Mouse (Mus musculus) CH12.LX (cell line): ENCODE measurements around the gene Gen1. TPM values are rescaled to one million over a fixed set of nuclear protein-coding genes. Genes with fewer than 3 reads are reported as not detected.

Experiments used
- DNase-seq: peaks from one replicate; pipeline ENCODE4 v3.0.0-alpha.2; 2013; ENCODE audit errors: extremely low read depth
- H3K27ac ChIP-seq: 2 replicates; pipeline ENCODE4 v1.5.1; 2012; ENCODE audit warnings: low read depth, mild to moderate bottlenecking, control low read depth, moderate library complexity; ENCODE audit not compliant: insufficient read depth
- H3K27me3 ChIP-seq: replicated peaks from 2 replicates; pipeline ENCODE3; 2012; ENCODE audit warnings: inconsistent platforms
- H3K36me3 ChIP-seq, 2 experiments: replicated peaks in 1 of 2; 2 replicates each; pipeline versions ENCODE3 to v1.6.1; 2012; ENCODE audit warnings: inconsistent platforms in 1 of 2, low read length in 1 of 2, mild to moderate bottlenecking in 1 of 2, mixed read lengths in 1 of 2, moderate library complexity in 1 of 2; ENCODE audit not compliant: control insufficient read depth in 1 of 2, insufficient read depth in 1 of 2
- H3K4me1 ChIP-seq, 2 experiments: 2 replicates each; pipeline ENCODE4 v1.6.1; 2012; ENCODE audit warnings: inconsistent platforms in 1 of 2, moderate library complexity in 1 of 2; ENCODE audit not compliant: insufficient read depth in 2 of 2, control insufficient read depth in 1 of 2
- H3K4me2 ChIP-seq: 2 replicates; pipeline ENCODE4 v1.6.1; 2012; ENCODE audit warnings: low read depth, mild to moderate bottlenecking, control low read depth; ENCODE audit not compliant: poor library complexity, insufficient read depth, severe bottlenecking
- H3K4me3 ChIP-seq, 3 experiments: fragments of 150-350 bp in 1 of 3; sonication (generic) in 1 of 3; replicated peaks in 1 of 3; 2 replicates each; pipeline versions ENCODE3 to v1.5.1; 2011 to 2012; ENCODE audit warnings: low read depth in 2 of 3, low read length in 2 of 3, mild to moderate bottlenecking in 2 of 3, moderate library complexity in 2 of 3, control low read depth in 1 of 3, improper control_type of control experiment in 1 of 3, inconsistent platforms in 1 of 3, mixed read lengths in 1 of 3; ENCODE audit not compliant: poor library complexity in 1 of 3
- H3K79me2 ChIP-seq: replicated peaks from 2 replicates; pipeline ENCODE4 v1.6.1; 2012; ENCODE audit warnings: mild to moderate bottlenecking, moderate library complexity; ENCODE audit not compliant: control insufficient read depth, poor library complexity, insufficient read depth, severe bottlenecking; ENCODE audit errors: extremely low read depth
- H3K9ac ChIP-seq: 2 replicates; pipeline ENCODE4 v1.6.1; 2012; ENCODE audit warnings: low read depth, mild to moderate bottlenecking, control low read depth, moderate library complexity; ENCODE audit not compliant: insufficient read depth
- H3K9me3 ChIP-seq: replicated peaks from 2 replicates; pipeline ENCODE3; 2012; ENCODE audit warnings: low read length, inconsistent platforms, mixed read lengths
- BHLHE40 ChIP-seq: IDR thresholded peaks from 2 replicates; pipeline ENCODE4 v1.6.1; 2011; ENCODE audit warnings: mild to moderate bottlenecking, low read depth, low read length, improper control_type of control experiment
- CHD1 ChIP-seq: IDR thresholded peaks from 2 replicates; pipeline ENCODE4 v1.6.1; 2012; ENCODE audit warnings: low read depth, low read length, improper control_type of control experiment, inconsistent platforms
- CHD2 ChIP-seq: IDR thresholded peaks from 2 replicates; pipeline ENCODE4 v1.6.1; 2011; ENCODE audit warnings: low read length, improper control_type of control experiment
- CTCF ChIP-seq, 2 experiments: IDR thresholded peaks in 1 of 2; conservative IDR thresholded peaks in 1 of 2; 2 replicates each; pipeline ENCODE4 v1.5.1; 2011 to 2012; ENCODE audit warnings: low read depth in 2 of 2, low read length in 2 of 2, improper control_type of control experiment in 1 of 2, inconsistent platforms in 1 of 2, mild to moderate bottlenecking in 1 of 2, moderate library complexity in 1 of 2
- E2F4 ChIP-seq: IDR thresholded peaks from 2 replicates; pipeline ENCODE4 v1.6.1; 2011; ENCODE audit warnings: low read depth, low read length, improper control_type of control experiment; ENCODE audit not compliant: insufficient replicate concordance
- ELF1 ChIP-seq: IDR thresholded peaks from 2 replicates; pipeline ENCODE4 v1.6.1; 2014; ENCODE audit warnings: low read depth, mild to moderate bottlenecking, inconsistent platforms, low read length, improper control_type of control experiment
- EP300 ChIP-seq: IDR thresholded peaks from 2 replicates; pipeline ENCODE4 v1.6.1; 2011; ENCODE audit warnings: low read length, improper control_type of control experiment
- ETS1 ChIP-seq: conservative IDR thresholded peaks from 2 replicates; pipeline ENCODE4 v1.6.1; 2012; ENCODE audit warnings: low read depth, mild to moderate bottlenecking, inconsistent platforms, low read length, improper control_type of control experiment, moderate library complexity
- GABPA ChIP-seq: IDR thresholded peaks from 2 replicates; pipeline ENCODE4 v1.6.1; 2012; ENCODE audit warnings: low read depth, low read length, improper control_type of control experiment, inconsistent platforms; ENCODE audit not compliant: insufficient replicate concordance
- HCFC1 ChIP-seq: IDR thresholded peaks from 2 replicates; pipeline ENCODE4 v1.6.1; 2012; ENCODE audit warnings: low read depth, mild to moderate bottlenecking, inconsistent platforms, low read length, improper control_type of control experiment
- IRF4 ChIP-seq: IDR thresholded peaks from 2 replicates; pipeline ENCODE4 v1.6.1; 2014; ENCODE audit warnings: low read depth, mild to moderate bottlenecking, inconsistent platforms, low read length, improper control_type of control experiment
- JUN ChIP-seq: IDR thresholded peaks from 2 replicates; pipeline ENCODE4 v1.6.1; 2011; ENCODE audit warnings: low read depth, mild to moderate bottlenecking, low read length, improper control_type of control experiment, moderate library complexity; ENCODE audit not compliant: insufficient read depth
- JUND ChIP-seq: conservative IDR thresholded peaks from 2 replicates; pipeline ENCODE4 v1.6.1; 2011; ENCODE audit warnings: low read depth, low read length, improper control_type of control experiment
- KAT2A ChIP-seq: IDR thresholded peaks from 2 replicates; pipeline ENCODE4 v1.6.1; 2012; ENCODE audit warnings: low read length, improper control_type of control experiment, inconsistent platforms; ENCODE audit not compliant: insufficient replicate concordance
- MAFK ChIP-seq: IDR thresholded peaks from 2 replicates; pipeline ENCODE4 v1.6.1; 2011; ENCODE audit warnings: low read length, improper control_type of control experiment; ENCODE audit not compliant: insufficient replicate concordance
- MAX ChIP-seq: IDR thresholded peaks from 2 replicates; pipeline ENCODE4 v1.6.1; 2011; ENCODE audit warnings: low read length, improper control_type of control experiment
- MAZ ChIP-seq: IDR thresholded peaks from 2 replicates; pipeline ENCODE4 v1.6.1; 2012; ENCODE audit warnings: low read depth, mild to moderate bottlenecking, inconsistent platforms, low read length, improper control_type of control experiment, moderate library complexity
- MEF2A ChIP-seq: IDR thresholded peaks from 2 replicates; pipeline ENCODE4 v1.6.1; 2014; ENCODE audit warnings: low read depth, mild to moderate bottlenecking, inconsistent platforms, low read length, improper control_type of control experiment, borderline replicate concordance
- MXI1 ChIP-seq: IDR thresholded peaks from 2 replicates; pipeline ENCODE4 v1.6.1; 2011; ENCODE audit warnings: mild to moderate bottlenecking, low read depth, low read length, improper control_type of control experiment
- MYC ChIP-seq: IDR thresholded peaks from 2 replicates; pipeline ENCODE4 v1.6.1; 2011; ENCODE audit warnings: low read depth, mild to moderate bottlenecking, improper control_type of control experiment, low read length
- NELFE ChIP-seq: IDR thresholded peaks from 2 replicates; pipeline ENCODE4 v1.6.1; 2011; ENCODE audit warnings: low read depth, low read length, improper control_type of control experiment
- NRF1 ChIP-seq: IDR thresholded peaks from 2 replicates; pipeline ENCODE4 v1.6.1; 2014; ENCODE audit warnings: low read depth, mild to moderate bottlenecking, inconsistent platforms, low read length, improper control_type of control experiment, moderate library complexity
- PAX5 ChIP-seq: IDR thresholded peaks from 2 replicates; pipeline ENCODE4 v1.6.1; 2012; ENCODE audit warnings: low read length, inconsistent platforms, mixed read lengths
- POLR2A ChIP-seq: IDR thresholded peaks from 2 replicates; pipeline ENCODE4 v1.6.1; 2011; ENCODE audit warnings: low read depth, mild to moderate bottlenecking, improper control_type of control experiment, low read length
- POLR2AphosphoS2 ChIP-seq: IDR thresholded peaks from 2 replicates; pipeline ENCODE4 v1.6.1; 2011; ENCODE audit warnings: low read depth, low read length, improper control_type of control experiment
- RAD21 ChIP-seq: IDR thresholded peaks from 2 replicates; pipeline ENCODE4 v1.6.1; 2011; ENCODE audit warnings: low read depth, mild to moderate bottlenecking, low read length, improper control_type of control experiment, moderate library complexity
- RCOR1 ChIP-seq: conservative IDR thresholded peaks from 2 replicates; pipeline ENCODE4 v1.6.1; 2012; ENCODE audit warnings: low read depth, mild to moderate bottlenecking, inconsistent platforms, low read length, improper control_type of control experiment
- SIN3A ChIP-seq: IDR thresholded peaks from 2 replicates; pipeline ENCODE4 v1.6.1; 2012; ENCODE audit warnings: low read length, improper control_type of control experiment, inconsistent platforms
- SMC3 ChIP-seq: IDR thresholded peaks from 2 replicates; pipeline ENCODE4 v1.6.1; 2011; ENCODE audit warnings: low read depth, low read length, improper control_type of control experiment
- TBP ChIP-seq: conservative IDR thresholded peaks from 2 replicates; pipeline ENCODE4 v1.6.1; 2011; ENCODE audit warnings: low read depth, low read length, improper control_type of control experiment
- TCF12 ChIP-seq: IDR thresholded peaks from 2 replicates; pipeline ENCODE4 v1.6.1; 2014; ENCODE audit warnings: low read depth, mild to moderate bottlenecking, inconsistent platforms, low read length, improper control_type of control experiment
- USF1 ChIP-seq: IDR thresholded peaks from 2 replicates; pipeline ENCODE4 v1.6.1; 2014; ENCODE audit warnings: low read depth, mild to moderate bottlenecking, inconsistent platforms, low read length, improper control_type of control experiment
- USF2 ChIP-seq: conservative IDR thresholded peaks from 2 replicates; pipeline ENCODE4 v1.6.1; 2011; ENCODE audit warnings: low read depth, low read length, improper control_type of control experiment
- ZC3H11A ChIP-seq: IDR thresholded peaks from 2 replicates; pipeline ENCODE4 v1.6.1; 2012; ENCODE audit warnings: low read depth, mild to moderate bottlenecking, inconsistent platforms, low read length, improper control_type of control experiment
- ZKSCAN1 ChIP-seq: IDR thresholded peaks from 2 replicates; pipeline ENCODE4 v1.6.1; 2012; ENCODE audit warnings: low read depth, inconsistent platforms, low read length, improper control_type of control experiment, borderline replicate concordance
- ZMIZ1 ChIP-seq: IDR thresholded peaks from 2 replicates; pipeline ENCODE4 v1.6.1; 2012; ENCODE audit warnings: low read depth, mild to moderate bottlenecking, inconsistent platforms, low read length, improper control_type of control experiment
- ZNF384 ChIP-seq: IDR thresholded peaks from 2 replicates; pipeline ENCODE4 v1.6.1; 2012; ENCODE audit warnings: low read depth, low read length, improper control_type of control experiment, inconsistent platforms
- dilution Hi-C: fragments of 300-500 bp; cut with MboI; formaldehyde crosslinking; loops from 2 replicates; pipeline ENCODE4 v1.14.3; 2020; ENCODE audit warnings: low sequenced_read_pairs; ENCODE audit not compliant: extremely low pct_unique_long_range_greater_than_20kb, extremely low pct_ligation_motif_present
- in situ Hi-C: fragments of 300-500 bp; cut with MboI; formaldehyde crosslinking; loops from 3 replicates; pipeline ENCODE4 v1.14.3; 2019; ENCODE audit warnings: low sequenced_read_pairs, low pct_ligation_motif_present, low pct_unique_long_range_greater_than_20kb, mixed read lengths
- polyA plus RNA-seq: library from polyadenylated mRNA; unstranded; fragments of >175 nt; gene quantifications from 2 replicates; pipeline ENCODE4 v1.2.1, GENCODE M21; 2012; ENCODE audit warnings: low read depth; ENCODE audit not compliant: insufficient read length
- total RNA-seq, 2 experiments: library from RNA; depleted of rRNA; stranded (reverse); fragments of 300-350 nt in 1 of 2; fragments of >200 nt in 1 of 2; gene quantifications; 2 replicates each; pipeline ENCODE4 v1.2.3; 2012 to 2014

The Gen1 gene
- total RNA-seq (2012; rRNA removed) (13.2 and 16.8 TPM in 2 replicates), total RNA-seq (2014; rRNA removed) (14.4 and 14.8 TPM in 2 replicates), polyA plus RNA-seq (14.3 and 15.3 TPM in 2 replicates)

DNA sequence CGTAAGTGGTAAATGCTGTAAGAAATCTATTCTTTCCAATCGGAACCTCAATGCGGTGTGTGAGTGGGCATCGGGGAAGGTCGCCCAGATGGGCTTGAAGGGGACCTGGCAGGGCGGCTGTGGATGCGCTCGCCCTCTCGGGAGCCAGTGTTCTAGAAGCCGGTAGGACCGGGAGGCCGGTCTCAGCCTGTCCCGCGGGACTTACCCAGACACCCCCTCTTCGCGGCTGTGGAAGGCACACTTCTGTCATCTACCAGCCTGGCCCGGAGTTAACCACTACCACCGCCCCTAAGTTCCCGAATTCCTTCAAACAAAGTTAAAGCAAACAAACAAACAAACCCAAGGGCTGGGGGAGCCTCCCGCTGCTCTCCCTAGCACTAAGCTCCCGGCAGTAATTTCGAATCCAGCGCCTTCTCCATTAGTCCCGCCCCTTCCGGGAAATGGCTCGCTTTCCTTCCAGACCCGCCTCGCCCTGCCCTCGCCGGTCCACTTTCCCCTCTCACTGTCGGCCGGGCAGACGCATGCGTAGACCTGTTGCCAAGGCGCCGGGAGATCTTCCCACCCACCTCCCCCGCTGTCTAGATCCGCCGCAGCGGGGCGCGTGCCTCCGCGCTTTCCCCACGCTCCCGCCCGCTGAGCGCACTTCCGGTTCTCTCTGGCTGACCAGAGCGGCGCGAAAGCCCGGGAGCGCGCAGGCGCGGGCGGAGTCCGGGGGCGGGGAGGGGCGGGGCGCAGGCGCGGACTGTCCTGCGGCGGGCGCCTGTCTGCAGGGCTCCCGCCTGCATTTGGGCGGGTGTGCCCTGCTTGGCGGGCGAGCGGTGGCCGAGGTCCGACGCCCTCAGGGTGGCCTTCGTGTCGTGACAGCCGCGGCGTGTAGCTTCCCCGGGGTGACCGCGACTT is at the start of gene Gen1, which contains the start of gene Smc6:
Gen1 (minus strand) TSS at position 420 of the 900 bp plus-strand sequence.
Smc6 (plus strand) TSS at position 505 of the 900 bp plus-strand sequence.
- Histone ChIP-seq H3K36me3 (peaks cover 0 to 11% of the 10 kb centered on the region in 2 experiments), H3K4me3 (peak within 1 kb of the TSS; percentile 89 to 98 (median 92)), H3K9me3 (no peaks in the 10 kb centered on the region), H3K4me2 (peak within 1 kb of the TSS; percentile 99), H3K27me3 (no peaks in the 10 kb centered on the region), H3K9ac (peak within 1 kb of the TSS; percentile 93), H3K4me1 (peaks cover 0 to 31% of the 10 kb centered on the region in 2 experiments; a peak in 2 of 4 replicates), H3K27ac (peak within 1 kb of the TSS; percentile 67), H3K79me2 (peaks cover 52% of the 10 kb centered on the region)
- in situ Hi-C loops (loop anchor here (10.0 kb wide), 1 partner anchor 61 kb away; the partner anchor contains the start of gene Msgn1), dilution Hi-C loops (no loop called here)
- peak; percentile 96 for DNase-seq
- TF ChIP-seq TBP (0 out of 2 replicates have a peak, but pooled peaks have one; percentile 23), RAD21 (no peak), E2F4 (peak; percentile 87; the same call in 1 of the 2 replicates), MAX (peak; percentile 85; the same call in 1 of the 2 replicates), TCF12 (peak; percentile 77), NELFE (peak; percentile 89), CTCF (conservative IDR thresholded peaks at IDR 0.05 in 1 of 2, IDR thresholded peaks at IDR 0.05 in 1 of 2; ENCODE audit: low read depth in 2 of 2, low read length in 2 of 2) (no peak), KAT2A (peak; percentile 68; the same call in 1 of the 2 replicates), SMC3 (no peak), SIN3A (peak; percentile 95), MAFK (no peak), MXI1 (peak; percentile 83), PAX5 (no peak), IRF4 (0 out of 2 replicates have a peak, but pooled peaks have one; percentile 31), ZC3H11A (no peak), RCOR1 (no peak; the same call in 1 of the 2 replicates), CHD1 (0 out of 2 replicates have a peak, but pooled peaks have one; percentile 11), EP300 (no peak), USF2 (no peak), ZNF384 (no peak), HCFC1 (peak; percentile 69), ZKSCAN1 (no peak), GABPA (no peak), ZMIZ1 (peak; percentile 78), ELF1 (peak; percentile 95), USF1 (0 out of 2 replicates have a peak, but pooled peaks have one; percentile 4), JUN (no peak), MAZ (peak; percentile 72; the same call in 1 of the 2 replicates), BHLHE40 (peak; percentile 82), NRF1 (peak; percentile 88), POLR2A (peak; percentile 83), MEF2A (peak; percentile 50; the same call in 1 of the 2 replicates), CHD2 (no peak), ETS1 (peak; percentile 22), JUND (no peak), MYC (peak; percentile 61; the same call in 1 of the 2 replicates), POLR2AphosphoS2 (peak; percentile 84; the same call in 1 of the 2 replicates)
